Mouse (Mus musculus): ENCODE data around the gene Rpl9. TPM values are rescaled to one million over a fixed set of nuclear protein-coding genes. Genes with fewer than 3 reads are reported as not detected.

Gene Rpl9
- 1,382 TPM for polyA plus RNA-seq (2017; shearing (Covaris generic))

DNA sequence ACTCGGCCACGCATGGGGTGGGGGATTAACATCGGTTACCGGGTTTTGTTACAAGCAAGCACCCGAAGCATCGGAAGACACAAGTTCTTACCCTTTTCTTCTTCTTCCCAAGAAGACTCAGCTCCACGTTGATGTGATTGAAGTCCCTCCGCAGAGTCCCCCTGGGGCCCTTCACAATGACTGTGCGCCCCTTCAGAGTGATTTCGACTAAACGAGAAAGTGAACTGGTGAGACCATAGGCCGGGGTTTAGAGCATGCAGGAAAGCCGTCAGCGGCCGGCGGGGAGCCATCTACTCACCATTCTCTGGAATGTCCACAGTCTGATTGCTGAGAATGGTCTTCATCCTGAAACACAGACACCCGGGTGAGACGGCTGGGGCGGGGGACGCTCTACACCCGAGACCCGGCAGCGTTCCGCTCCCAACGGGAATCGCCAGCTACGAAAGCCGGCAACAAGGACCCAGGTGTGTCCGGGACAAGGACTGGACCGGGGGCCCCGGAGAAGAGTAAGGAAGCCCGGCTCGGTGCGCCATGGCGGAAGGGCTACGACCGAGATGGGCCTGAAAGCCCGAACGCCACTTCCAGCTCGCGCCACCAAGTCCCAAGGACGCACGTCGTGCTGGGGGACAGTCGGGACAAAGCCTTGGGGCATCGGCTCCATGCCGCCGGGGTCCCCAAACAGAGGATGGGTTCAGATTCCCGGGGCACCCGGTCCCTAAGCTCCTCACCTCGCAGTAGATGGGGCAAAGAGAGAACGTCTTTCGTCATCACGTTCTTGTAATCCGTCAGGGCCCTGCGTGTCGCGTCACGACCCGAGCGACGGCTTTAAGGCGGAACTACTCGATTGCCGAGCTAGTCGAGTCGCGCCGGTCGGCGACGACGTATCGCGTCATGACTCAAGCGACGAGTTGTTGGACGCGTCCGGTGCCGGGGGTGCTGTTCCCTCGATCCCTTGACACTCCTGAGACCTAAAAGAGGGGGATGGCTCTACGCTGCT lies at the start of gene Rpl9, which contains the start of gene Lias:
Gene Rpl9, minus strand, starts transcription at position 797 of the 997 bp plus-strand sequence.
Gene Lias, plus strand, starts transcription at position 850 of the 997 bp plus-strand sequence.

DNA sequence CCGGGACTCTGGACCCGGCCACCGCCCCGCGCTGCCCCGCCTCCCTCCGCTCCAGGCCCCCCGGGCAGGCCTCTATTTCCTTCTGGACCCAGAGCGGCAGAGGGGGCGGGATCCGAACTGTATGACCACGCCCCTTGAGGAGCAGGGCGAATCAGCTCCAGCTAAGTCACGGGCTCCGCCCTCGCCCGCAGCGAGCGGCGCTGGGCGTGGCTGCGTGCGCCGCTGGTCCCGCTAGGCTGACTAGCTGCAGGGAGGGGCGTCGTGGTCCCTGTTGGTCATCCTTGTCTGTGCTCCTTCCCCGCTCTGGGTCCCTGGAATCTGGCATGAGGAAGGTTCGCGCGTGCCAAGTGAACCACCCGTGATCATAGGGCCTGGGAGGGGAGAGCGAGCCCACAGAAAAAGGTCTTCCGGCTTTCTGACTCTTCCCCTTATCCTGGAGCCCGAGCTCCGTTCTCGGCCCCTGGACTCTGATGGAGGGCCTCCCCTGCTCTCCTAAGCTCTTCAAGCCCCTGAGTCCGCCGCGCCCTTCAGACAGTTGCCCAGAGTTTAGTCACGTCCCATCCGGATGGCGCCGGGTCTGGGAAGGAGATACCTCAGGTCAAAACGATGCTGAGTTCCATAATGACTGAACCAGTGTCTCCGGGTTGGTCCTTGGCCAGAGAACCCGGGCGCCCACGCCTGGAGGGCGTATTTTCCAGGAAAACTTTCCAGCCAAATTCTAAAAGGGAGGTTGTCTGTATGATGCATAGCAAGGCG lies 44.7 kb upstream of the Rpl9 start, which contains the start of gene Ugdh:
Gene Ugdh, minus strand, starts transcription at position 144 of the 756 bp plus-strand sequence.

DNA sequence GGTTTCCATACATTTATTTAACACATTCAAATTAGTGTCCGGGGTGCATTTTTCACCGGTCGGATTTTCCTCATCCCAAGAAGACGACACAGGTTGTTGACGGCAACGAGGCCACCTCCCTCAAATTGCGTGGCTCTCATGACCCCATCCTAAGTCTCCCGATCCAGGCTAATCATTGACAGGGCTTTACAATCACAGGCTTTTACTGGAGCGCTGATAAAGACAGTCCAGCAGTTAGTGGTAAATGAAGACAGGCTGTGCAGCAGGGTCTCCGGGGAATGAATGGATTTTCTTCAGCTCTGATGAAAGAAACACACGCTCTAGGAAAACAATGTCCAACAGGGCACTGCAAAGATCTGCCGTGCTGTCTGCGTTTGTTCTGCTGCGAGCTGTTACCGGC lies 43.1 kb downstream of the Rpl9 start, which contains the start of gene Klb:
Gene Klb, plus strand, starts transcription at position 147 of the 400 bp plus-strand sequence.

Other genes with a start within 250 kb of the Rpl9 start
- 7.1 TPM for gene Wdr19, start 191.7 kb downstream of the Rpl9 start, polyA plus RNA-seq (2017; shearing (Covaris generic))
- gene Rfc1, start 55.8 kb downstream of the Rpl9 start, polyA plus RNA-seq (2017; shearing (Covaris generic)), result 71.8 TPM
- not detected for gene Klb, start 43.1 kb downstream of the Rpl9 start, polyA plus RNA-seq (2017; shearing (Covaris generic))
- 59.2 TPM for gene Lias, start 53 bp upstream of the Rpl9 start, polyA plus RNA-seq (2017; shearing (Covaris generic))
- 49.8 TPM for gene Ugdh, start 44.5 kb upstream of the Rpl9 start, polyA plus RNA-seq (2017; shearing (Covaris generic))
- 5.3 TPM for gene Gm43552, start 101.4 kb upstream of the Rpl9 start, polyA plus RNA-seq (2017; shearing (Covaris generic))
- gene Smim14, start 145.7 kb upstream of the Rpl9 start, polyA plus RNA-seq (2017; shearing (Covaris generic)), result 196 TPM
- 113 TPM for gene Ube2k, start 145.8 kb upstream of the Rpl9 start, polyA plus RNA-seq (2017; shearing (Covaris generic))